Mouse (Mus musculus): ENCODE measurements around the gene Taar9.

GRCm38 (mm10) chr10:24107747-24108146 is 1.6 kb downstream of the Taar9 start:
- TF ChIP-seq CTCF (IDR thresholded peaks at IDR 0.05; ENCODE audit: low read depth) (no peak), EP300 (IDR thresholded peaks at IDR 0.05; ENCODE audit: low read depth) (no peak)
